Mouse (Mus musculus): Measurements from ENCODE around the gene Usp30.

Gene Usp30

GRCm38 (mm10) chr5:114065161-114065560, at the start of gene Usp30:
Gene Usp30, plus strand, starts transcription at chr5:114065461.
- DNase-seq (ENCODE audit: low spot score in 2 of 2), result no peak

GRCm38 (mm10) chr5:114024390-114024789, 40.9 kb upstream of the Usp30 start:
- DNase-seq (ENCODE audit: low spot score in 2 of 2), result no peak

GRCm38 (mm10) chr5:114024885-114025284, 40.4 kb upstream of the Usp30 start:
- DNase-seq (ENCODE audit: low spot score in 2 of 2), result no peak

GRCm38 (mm10) chr5:114027217-114027944, 37.9 kb upstream of the Usp30 start:
- no peak for DNase-seq (ENCODE audit: low spot score in 2 of 2)

- no peak for DNase-seq (ENCODE audit: low spot score in 2 of 2)
Observed at GRCm38 (mm10) chr5:114028111-114028510, 37.1 kb upstream of the Usp30 start.

- no peak for DNase-seq (ENCODE audit: low spot score in 2 of 2)
Observed at GRCm38 (mm10) chr5:114030652-114031051, 34.6 kb upstream of the Usp30 start.

GRCm38 (mm10) chr5:114032161-114032763, 33.0 kb upstream of the Usp30 start:
- DNase-seq (ENCODE audit: low spot score in 2 of 2), result no peak

- DNase-seq (ENCODE audit: low spot score in 2 of 2), result no peak
Observed at GRCm38 (mm10) chr5:114034393-114034792, 30.9 kb upstream of the Usp30 start.

GRCm38 (mm10) chr5:114035111-114035510, 30.1 kb upstream of the Usp30 start:
- no peak for DNase-seq (ENCODE audit: low spot score in 2 of 2)

- no peak for DNase-seq (ENCODE audit: low spot score in 2 of 2)
Observed at GRCm38 (mm10) chr5:114040508-114040907, 24.8 kb upstream of the Usp30 start.

- no peak for DNase-seq (ENCODE audit: low spot score in 2 of 2)
Observed at GRCm38 (mm10) chr5:114040911-114041310, 24.4 kb upstream of the Usp30 start.

GRCm38 (mm10) chr5:114041327-114041930, 23.8 kb upstream of the Usp30 start:
- no peak for DNase-seq (ENCODE audit: low spot score in 2 of 2)

- no peak for DNase-seq (ENCODE audit: low spot score in 2 of 2)
Observed at GRCm38 (mm10) chr5:114043800-114044199, 21.5 kb upstream of the Usp30 start.

- DNase-seq (ENCODE audit: low spot score in 2 of 2), result no peak
Observed at GRCm38 (mm10) chr5:114045134-114045533, 20.1 kb upstream of the Usp30 start.

- DNase-seq (ENCODE audit: low spot score in 2 of 2), result no peak
Observed at GRCm38 (mm10) chr5:114046151-114046550, 19.1 kb upstream of the Usp30 start.

GRCm38 (mm10) chr5:114046604-114047003, 18.7 kb upstream of the Usp30 start:
- DNase-seq (ENCODE audit: low spot score in 2 of 2), result no peak

GRCm38 (mm10) chr5:114047182-114047581, 18.1 kb upstream of the Usp30 start:
- no peak for DNase-seq (ENCODE audit: low spot score in 2 of 2)

GRCm38 (mm10) chr5:114048731-114049308, 16.4 kb upstream of the Usp30 start:
- no peak for DNase-seq (ENCODE audit: low spot score in 2 of 2)

- peak in 1 of 2 experiments; percentile 49 for DNase-seq (ENCODE audit: low spot score in 2 of 2)
Observed at GRCm38 (mm10) chr5:114052246-114052761, 13.0 kb upstream of the Usp30 start.

GRCm38 (mm10) chr5:114057129-114057731, 8.0 kb upstream of the Usp30 start:
- no peak for DNase-seq (ENCODE audit: low spot score in 2 of 2)

- no peak for DNase-seq (ENCODE audit: low spot score in 2 of 2)
Observed at GRCm38 (mm10) chr5:114061675-114062074, 3.6 kb upstream of the Usp30 start.

GRCm38 (mm10) chr5:114063958-114064357, 1.3 kb upstream of the Usp30 start:
- no peak for DNase-seq (ENCODE audit: low spot score in 2 of 2)
